ENCODE assay signal across 17 mouse cellular contexts in genomic region chr5:46830797-46831618, GRCm38 (mm10).
DNase-seq lines count a peak whose midpoint lies in the region; ATAC-seq and TF ChIP-seq lines count a peak whose summit lies in the region.
"Had no signal": no experiment of that assay in that cellular context is flagged by ENCODE, and none has a peak within 500 bp of the region (broad histone marks: within the 10 kb centered on the region; RNA-seq: fewer than 3 reads in every experiment).

No protein-coding gene starts in this region.

- no peaks in the 10 kb centered on the region for H3K27me3 ChIP-seq in lung, embryonic 16.5 days (ENCODE audit: control insufficient read depth, insufficient read depth, low read depth, low read length)
- no peaks in the 10 kb centered on the region for H3K27me3 ChIP-seq in forebrain, embryonic 14.5 days (replicated peaks; ENCODE audit: control insufficient read depth, insufficient read depth, low read length)
- H3K27me3 ChIP-seq in neural tube, embryonic 14.5 days (ENCODE audit: control insufficient read depth, insufficient read depth, low read length): no peaks in the 10 kb centered on the region
- H3K27me3 ChIP-seq in limb, embryonic 10.5 days (ENCODE audit: low read depth, poor library complexity, severe bottlenecking): no peaks in the 10 kb centered on the region
- H3K27me3 ChIP-seq: liver, embryonic 12.5 days; stomach, embryonic 15.5 days had no signal

- no peaks in the 10 kb centered on the region for H3K36me3 ChIP-seq in lung, embryonic 16.5 days (ENCODE audit: control insufficient read depth, insufficient read depth, low read length)
- H3K36me3 ChIP-seq in forebrain, embryonic 14.5 days (ENCODE audit: control insufficient read depth, insufficient read depth, low read length): no peaks in the 10 kb centered on the region
- H3K36me3 ChIP-seq in neural tube, embryonic 14.5 days (ENCODE audit: control insufficient read depth, insufficient read depth, low read length): no peaks in the 10 kb centered on the region
- no peaks in the 10 kb centered on the region for H3K36me3 ChIP-seq in limb, embryonic 10.5 days
- H3K36me3 ChIP-seq: G1E; liver, embryonic 12.5 days; stomach, embryonic 15.5 days had no signal

- H3K4me1 ChIP-seq in lung, embryonic 16.5 days (replicated peaks; ENCODE audit: control insufficient read depth, insufficient read depth, low read length): no peaks in the 10 kb centered on the region
- H3K4me1 ChIP-seq in forebrain, embryonic 14.5 days (ENCODE audit: control insufficient read depth, insufficient read depth, low read length): peaks cover 2% of the 10 kb centered on the region; the same call in 1 of the 2 replicates
- no peaks in the 10 kb centered on the region for H3K4me1 ChIP-seq in neural tube, embryonic 14.5 days (ENCODE audit: control insufficient read depth, insufficient read depth, low read length)
- no peaks in the 10 kb centered on the region for H3K4me1 ChIP-seq in limb, embryonic 10.5 days
- H3K4me1 ChIP-seq: liver, embryonic 12.5 days; stomach, embryonic 15.5 days had no signal

- peak; percentile 88 for ATAC-seq in lung, embryonic 16.5 days (ENCODE audit: low read depth)
- peak; percentile 72 for ATAC-seq in forebrain, embryonic 14.5 days
- ATAC-seq in neural tube, embryonic 14.5 days (ENCODE audit: low read depth): 0 out of 2 replicates have a peak, but pooled peaks have one; percentile 38
- ATAC-seq: liver, embryonic 12.5 days had no signal

- no peak for TF ChIP-seq CTCF in layer of hippocampus, adult 2 months (conservative IDR thresholded peaks at IDR 0.05)

- no peak overlapping the region for H3K9ac ChIP-seq in lung, embryonic 16.5 days (ENCODE audit: low read length)
- H3K9ac ChIP-seq in forebrain, embryonic 14.5 days (ENCODE audit: low read length): no peak overlapping the region
- H3K9ac ChIP-seq in neural tube, embryonic 14.5 days (replicated peaks; ENCODE audit: low read depth, low read length): no peak overlapping the region
- H3K9ac ChIP-seq: liver, embryonic 12.5 days; stomach, embryonic 15.5 days had no signal

- DNase-seq in lung, postnatal 14 days: no peak
- peak; percentile 46 for DNase-seq in forebrain, embryonic 14.5 days (ENCODE audit: low spot score)
- peak; percentile 10 for DNase-seq in lung, postnatal 36 days
- DNase-seq in gastrocnemius, postnatal 25 days: no peak
- no peak for DNase-seq in layer of hippocampus, adult 2 months (ENCODE audit: low spot score in 2 of 2)
- no peak for DNase-seq in limb, embryonic 10.5 days (ENCODE audit: low spot score)
- DNase-seq: cerebellum, adult 2 months; heart, adult 11 months; heart, postnatal 10 days; kidney, adult 11 months; right cerebral cortex, postnatal 25 days; thymus, postnatal 36 days had no signal

- no peak overlapping the region for H3K4me3 ChIP-seq in lung, embryonic 16.5 days (ENCODE audit: low read length)
- no peak overlapping the region for H3K4me3 ChIP-seq in forebrain, embryonic 14.5 days (ENCODE audit: low read depth, low read length)
- no peak overlapping the region for H3K4me3 ChIP-seq in neural tube, embryonic 14.5 days (ENCODE audit: low read depth, low read length)
- no peak overlapping the region for H3K4me3 ChIP-seq in layer of hippocampus, adult 2 months
- no peak overlapping the region for H3K4me3 ChIP-seq in limb, embryonic 10.5 days
- H3K4me3 ChIP-seq: liver, embryonic 12.5 days; stomach, embryonic 15.5 days had no signal

- no peak overlapping the region for H3K27ac ChIP-seq in lung, embryonic 16.5 days (ENCODE audit: low read length)
- no peak overlapping the region for H3K27ac ChIP-seq in forebrain, embryonic 14.5 days (ENCODE audit: low read depth, low read length)
- H3K27ac ChIP-seq in neural tube, embryonic 14.5 days (ENCODE audit: low read depth, low read length): no peak overlapping the region
- H3K27ac ChIP-seq in layer of hippocampus, adult 2 months: no peak overlapping the region
- no peak overlapping the region for H3K27ac ChIP-seq in limb, embryonic 10.5 days
- H3K27ac ChIP-seq: liver, embryonic 12.5 days; stomach, embryonic 15.5 days had no signal

- H3K9me3 ChIP-seq in lung, embryonic 16.5 days (ENCODE audit: control insufficient read depth, low read length): no peaks in the 10 kb centered on the region
- H3K9me3 ChIP-seq in forebrain, embryonic 14.5 days (replicated peaks; ENCODE audit: control insufficient read depth, low read length): no peaks in the 10 kb centered on the region
- H3K9me3 ChIP-seq in neural tube, embryonic 14.5 days (ENCODE audit: control insufficient read depth, low read length): no peaks in the 10 kb centered on the region
- H3K9me3 ChIP-seq in limb, embryonic 10.5 days (replicated peaks): no peaks in the 10 kb centered on the region
- H3K9me3 ChIP-seq: G1E; liver, embryonic 12.5 days; stomach, embryonic 15.5 days had no signal

- H3K4me2 ChIP-seq in lung, embryonic 16.5 days (ENCODE audit: low read depth, low read length): no peak overlapping the region
- H3K4me2 ChIP-seq in forebrain, embryonic 14.5 days (ENCODE audit: low read length): no peak overlapping the region
- no peak overlapping the region for H3K4me2 ChIP-seq in neural tube, embryonic 14.5 days (ENCODE audit: low read depth, low read length)
- H3K4me2 ChIP-seq: liver, embryonic 12.5 days; stomach, embryonic 15.5 days had no signal

- WGBS in lung, embryonic 16.5 days: 76% methylated on average over 9 of the region's 9 CpGs
- WGBS in forebrain, embryonic 14.5 days: 8% methylated on average over 9 of the region's 9 CpGs
- WGBS in neural tube, embryonic 14.5 days: 14% methylated on average over 9 of the region's 9 CpGs
- 84% methylated on average over 9 of the region's 9 CpGs for WGBS in limb, embryonic 10.5 days

Comparison
In these comparisons a context has a peak if more than half of its experiments do, and no peak if none do; other contexts are left out.
1. DNase-seq: peak in forebrain, embryonic 14.5 days (single experiment) and lung, postnatal 36 days (single experiment); none in lung, postnatal 14 days (single experiment), gastrocnemius, postnatal 25 days (single experiment), layer of hippocampus, adult 2 months (0 of 2) and limb, embryonic 10.5 days (single experiment).
2. ATAC-seq: peak in every context shown above with its lines; median percentile 88 in lung, embryonic 16.5 days; 72 in forebrain, embryonic 14.5 days; 38 in neural tube, embryonic 14.5 days.